ENCODE assay signal across 8 mouse cellular contexts in the genomic region with DNA sequence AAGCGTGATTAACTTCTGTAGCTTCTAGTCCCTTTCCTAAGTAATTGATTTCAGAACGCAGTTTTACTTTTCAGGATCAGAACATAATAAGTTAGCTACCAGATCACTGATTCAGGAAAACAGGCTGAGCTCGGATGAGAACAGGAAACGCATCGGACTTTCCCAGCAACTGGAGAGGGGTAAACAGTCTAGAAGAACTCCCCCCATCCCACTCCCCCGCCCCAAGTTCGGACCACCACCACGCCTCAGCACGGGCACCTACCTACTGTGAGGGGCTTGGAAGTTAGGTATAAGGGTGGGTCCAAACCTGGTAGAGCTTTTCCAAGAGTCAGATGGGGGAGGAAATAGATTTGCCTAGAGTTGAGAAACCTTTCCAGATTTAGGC.
A peak's percentile ranks its signal among the peaks of the same experiment; 100 is the strongest.
DNase-seq lines count a peak whose midpoint lies in the region; ATAC-seq and TF ChIP-seq lines count a peak whose summit lies in the region.

No protein-coding gene starts in this region.

- no peak for TF ChIP-seq CTCF in testis, adult 2 months (IDR thresholded peaks at IDR 0.05; ENCODE audit: control insufficient read depth, insufficient read depth, insufficient replicate concordance, low read depth, low read length)

- 14% methylated on average over 9 of the region's 9 CpGs for whole genome bisulfite sequencing in hindbrain, embryonic 16.5 days
- WGBS in midbrain, embryonic 13.5 days = 8% methylated on average over 9 of the region's 9 CpGs

- peak overlapping the region; percentile 90 for H3K27ac ChIP-seq in testis, adult 2 months (ENCODE audit: control insufficient read depth, insufficient read depth, low read depth, low read length)
- H3K27ac ChIP-seq in hindbrain, embryonic 16.5 days (ENCODE audit: low read depth, low read length) = no peak overlapping the region
- H3K27ac ChIP-seq in midbrain, embryonic 13.5 days = no peak overlapping the region

- peak overlapping the region; percentile 91 for H3K4me3 ChIP-seq in testis, adult 2 months (ENCODE audit: control insufficient read depth, low read depth, low read length)
- H3K4me3 ChIP-seq in hindbrain, embryonic 16.5 days (ENCODE audit: low read length) = peak overlapping the region; percentile 89
- peak overlapping the region; percentile 83 for H3K4me3 ChIP-seq in midbrain, embryonic 13.5 days (replicated peaks)

- ATAC-seq in hindbrain, embryonic 16.5 days = no peak
- ATAC-seq in midbrain, embryonic 13.5 days = no peak

- H3K4me2 ChIP-seq in hindbrain, embryonic 16.5 days (ENCODE audit: low read length) = peak overlapping the region; percentile 91
- H3K4me2 ChIP-seq in midbrain, embryonic 13.5 days (replicated peaks) = peak overlapping the region; percentile 88

- H3K9ac ChIP-seq in hindbrain, embryonic 16.5 days (ENCODE audit: low read depth, low read length) = peak overlapping the region; percentile 84; the same call in 1 of the 2 replicates
- H3K9ac ChIP-seq in midbrain, embryonic 13.5 days (replicated peaks) = no peak overlapping the region

- H3K9me3 ChIP-seq in hindbrain, embryonic 16.5 days (ENCODE audit: control insufficient read depth, low read length) = no peaks in the 10 kb centered on the region
- H3K9me3 ChIP-seq in midbrain, embryonic 13.5 days = no peaks in the 10 kb centered on the region

- H3K27me3 ChIP-seq in testis, adult 2 months (ENCODE audit: control insufficient read depth, insufficient read depth, low read length) = peaks cover 2% of the 10 kb centered on the region; the same call in 1 of the 2 replicates
- peaks cover 10% of the 10 kb centered on the region for H3K27me3 ChIP-seq in hindbrain, embryonic 16.5 days (replicated peaks; ENCODE audit: control insufficient read depth, insufficient read depth, low read length)
- H3K27me3 ChIP-seq in midbrain, embryonic 13.5 days = peaks cover 47% of the 10 kb centered on the region

- peaks cover 23% of the 10 kb centered on the region for H3K4me1 ChIP-seq in testis, adult 2 months (ENCODE audit: control insufficient read depth, insufficient read depth, low read length)
- peaks cover 16% of the 10 kb centered on the region for H3K4me1 ChIP-seq in hindbrain, embryonic 16.5 days (ENCODE audit: control insufficient read depth, insufficient read depth, low read depth, low read length)
- H3K4me1 ChIP-seq in midbrain, embryonic 13.5 days (replicated peaks) = peaks cover 42% of the 10 kb centered on the region

- no peaks in the 10 kb centered on the region for H3K36me3 ChIP-seq in testis, adult 2 months (ENCODE audit: control insufficient read depth, insufficient read depth, low read length)
- no peaks in the 10 kb centered on the region for H3K36me3 ChIP-seq in hindbrain, embryonic 16.5 days (ENCODE audit: control insufficient read depth, insufficient read depth, low read length)
- no peaks in the 10 kb centered on the region for H3K36me3 ChIP-seq in midbrain, embryonic 13.5 days

- no peak for TF ChIP-seq POLR2A in testis, adult 2 months (IDR thresholded peaks at IDR 0.05; ENCODE audit: control insufficient read depth, low read depth, low read length)

- DNase-seq in adrenal gland, postnatal 14 days = peak; percentile 35
- DNase-seq in adrenal gland, postnatal 4 days (ENCODE audit: low spot score in 2 of 2) = no peak
- no peak for DNase-seq in testis, postnatal 14 days (ENCODE audit: low spot score)
- DNase-seq in right cerebral cortex, postnatal 36 days (ENCODE audit: low spot score in 2 of 2) = no peak
- no peak for DNase-seq in c-Kit-positive CD71-positive TER-119-positive erythroid progenitor cells, embryonic 14.5 days (ENCODE audit: low spot score)
